Mouse (Mus musculus): ENCODE data around the gene Zfp69.

GRCm38 (mm10) chr4:120986446-120986845 lies 34.9 kb upstream of the Zfp69 start:
- TF ChIP-seq CTCF (IDR thresholded peaks at IDR 0.05; ENCODE audit: low read depth, low read length), result no peak
- no peak for TF ChIP-seq EP300 (IDR thresholded peaks at IDR 0.05; ENCODE audit: insufficient read depth, low read depth, low read length)
- TF ChIP-seq POLR2A (IDR thresholded peaks at IDR 0.05; ENCODE audit: insufficient read depth, low read length), result no peak

Data from ES-Bruce4 (cell line).